Mouse (Mus musculus) E14TG2a.4 (cell line): ENCODE results near the gene Zfp688.

Experiments
- CTCF ChIP-seq: conservative IDR thresholded peaks from 2 replicates; pipeline ENCODE4 v1.5.1; 2014; ENCODE audit warnings: low read length
- NANOG ChIP-seq: IDR thresholded peaks from 2 replicates; pipeline ENCODE4 v1.6.1; 2014; ENCODE audit warnings: borderline replicate concordance, low read length, mixed read lengths

- TF ChIP-seq CTCF = no peak
- TF ChIP-seq NANOG = no peak
These were observed 379 bp upstream of the Zfp688 start for GRCm38 (mm10) chr7:127422247-127422646.
